Mouse (Mus musculus) erythroblast, adult 5-6 weeks (primary cell): Measurements from ENCODE around the gene Olfr1434. TPM values are rescaled to one million over a fixed set of nuclear protein-coding genes. Genes with fewer than 3 reads are reported as not detected.
"Not testable (repeated sequence)": the region's sequence is repeated elsewhere in the genome, so short reads cannot be mapped to it uniquely, and the experiment has no call there.

Experiments
- ATAC-seq: replicated peaks from 2 replicates; pipeline ENCODE4 v1.8.0; 2016; ENCODE audit warnings: moderate number of reproducible peaks, mild to moderate bottlenecking, moderate TSS enrichment, inconsistent platforms; ENCODE audit not compliant: poor library complexity, low FRiP score, severe bottlenecking
- total RNA-seq, 2 experiments: library from RNA; stranded (forward) in 1 of 2; stranded (reverse) in 1 of 2; fragments of 150-400 nt in 1 of 2; fragments of 200-764, 138-1000 nt in 1 of 2; gene quantifications; 2 replicates each; pipeline versions ENCODE4 v1.2.3 to v1.2.4; 2015 to 2017; ENCODE audit warnings: low replicate concordance in 2 of 2

The Olfr1434 gene
- total RNA-seq (2015; ENCODE audit: low replicate concordance) (not detected in 2 replicates), total RNA-seq (2017; ENCODE audit: low replicate concordance) (not detected in 2 replicates)

DNA sequence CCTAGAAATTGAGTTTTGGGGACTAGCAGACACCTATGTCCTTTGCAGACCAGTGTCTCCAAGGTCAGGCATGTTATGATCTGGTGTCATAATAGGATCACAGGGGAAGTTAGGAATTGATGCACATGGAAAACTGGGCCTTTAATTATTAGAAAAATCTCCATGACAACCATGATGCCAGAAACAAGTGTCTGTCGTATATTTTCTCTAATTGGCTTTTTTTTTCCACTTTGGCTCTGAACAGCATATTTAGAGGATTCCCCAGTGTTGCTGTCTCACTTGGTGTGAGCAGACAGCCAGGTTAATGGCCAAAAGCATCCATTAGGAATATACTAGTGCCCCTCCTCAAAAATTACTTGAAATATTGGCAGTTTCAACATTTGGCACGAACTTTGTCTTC lies at the start of gene Olfr1434:
Olfr1434 (plus strand) TSS at position 301 of the 400 bp plus-strand sequence.
- no peak for ATAC-seq

DNA sequence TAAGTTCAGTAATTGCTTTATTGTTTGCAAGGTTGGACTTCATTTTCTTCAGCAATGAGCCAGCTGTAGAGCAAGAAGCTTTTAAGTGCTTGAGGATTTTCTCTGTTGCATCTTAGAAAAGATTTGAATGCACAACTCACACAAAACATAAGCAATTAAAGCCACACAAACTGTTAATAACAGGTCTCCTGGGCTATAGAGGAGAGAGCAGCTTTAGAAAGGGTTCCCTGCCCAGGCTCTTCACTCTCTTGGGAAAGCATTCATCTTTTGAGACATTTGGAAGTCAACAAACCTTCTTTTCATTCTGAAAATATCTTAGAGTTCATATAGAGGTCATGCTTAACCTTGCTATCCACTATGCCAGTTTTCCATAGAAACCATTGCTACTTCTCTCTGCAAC lies 47.2 kb upstream of the Olfr1434 start, which contains the start of gene Olfr1432:
Olfr1432 (minus strand) TSS at position 101 of the 400 bp plus-strand sequence.
- ATAC-seq: not testable (repeated sequence)

DNA sequence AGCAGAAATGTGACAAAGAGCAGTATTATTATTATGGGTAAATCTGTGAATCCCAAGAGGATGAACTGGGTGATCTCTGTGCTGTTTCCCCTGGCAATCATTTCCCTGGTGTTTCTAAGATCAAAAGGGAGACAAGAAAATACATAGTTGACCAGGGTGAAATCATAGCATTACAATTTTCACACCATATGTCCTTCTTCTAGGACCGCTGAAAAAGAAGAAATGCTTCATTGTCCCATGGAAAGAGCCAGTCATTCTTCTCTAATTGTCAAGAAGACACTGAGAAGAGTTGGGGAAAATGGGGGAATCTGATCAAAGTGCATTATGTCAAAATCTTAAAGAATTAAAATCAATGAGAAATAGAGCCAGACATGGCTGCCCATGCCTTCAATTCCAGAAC lies 38.1 kb upstream of the Olfr1434 start, which contains the start of gene Olfr262:
Olfr262 (minus strand) TSS at position 101 of the 400 bp plus-strand sequence.
- ATAC-seq: no peak

DNA sequence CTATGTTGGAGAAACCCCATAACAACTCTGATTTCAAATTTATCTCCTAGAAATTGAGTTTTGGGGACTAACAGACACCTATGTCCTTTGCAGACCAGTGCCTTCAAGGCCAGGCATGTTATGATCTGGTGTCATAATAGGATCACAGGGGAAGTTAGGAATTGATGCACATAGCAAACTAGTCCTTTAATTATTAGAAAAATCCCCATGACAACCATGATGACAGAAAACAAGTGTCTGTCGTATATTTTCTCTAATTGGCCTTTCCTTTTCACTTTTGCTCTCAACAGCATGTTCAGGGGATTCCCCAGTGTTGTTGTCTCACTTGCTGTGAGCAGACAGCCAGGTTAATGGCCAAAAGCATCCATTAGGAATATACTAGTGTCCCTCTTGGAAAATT lies 18.9 kb upstream of the Olfr1434 start, which contains the start of gene Olfr235:
Olfr235 (plus strand) TSS at position 301 of the 400 bp plus-strand sequence.
- ATAC-seq: no peak

DNA sequence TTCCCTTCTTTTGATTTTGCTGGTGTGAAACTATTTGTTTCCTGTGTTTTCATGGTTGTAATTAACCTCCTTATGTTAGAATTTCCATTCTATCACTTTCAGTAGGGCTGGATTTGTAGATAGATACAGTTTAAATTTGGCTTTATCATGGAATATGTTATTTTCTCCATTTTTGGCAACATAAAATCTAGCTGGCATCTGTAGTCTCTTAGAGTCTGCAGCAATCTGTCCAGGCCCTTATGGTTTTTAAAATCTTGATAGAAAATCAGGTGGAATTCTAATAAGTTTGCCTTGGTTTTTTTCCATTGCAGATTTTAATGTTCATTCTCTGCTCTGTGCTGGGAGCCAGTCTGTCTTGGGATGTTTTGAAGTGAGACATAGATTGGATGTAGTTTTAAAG lies 13.3 kb downstream of the Olfr1434 start:
- ATAC-seq: no peak

DNA sequence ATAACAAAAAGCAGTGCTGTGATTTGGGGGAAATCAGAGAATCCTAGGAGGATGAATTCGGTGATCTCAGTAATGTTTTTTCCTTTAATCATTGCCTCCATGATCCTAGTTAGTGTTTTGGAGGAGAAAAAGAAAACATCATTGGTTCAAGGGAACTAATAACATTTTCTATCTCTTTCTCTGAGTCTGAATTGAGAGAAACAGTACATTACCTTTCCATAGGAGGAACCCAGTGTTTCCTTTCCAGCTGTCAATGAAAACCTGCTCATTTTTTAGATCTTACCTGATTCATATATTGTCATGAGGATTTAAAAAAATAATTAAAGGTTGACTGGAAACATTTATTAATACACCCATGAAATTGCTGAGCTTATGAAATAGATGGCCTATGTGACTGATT lies 19.4 kb downstream of the Olfr1434 start, which contains the start of gene Olfr1436:
Olfr1436 (minus strand) TSS at position 101 of the 400 bp plus-strand sequence.
- not testable (repeated sequence) for ATAC-seq

DNA sequence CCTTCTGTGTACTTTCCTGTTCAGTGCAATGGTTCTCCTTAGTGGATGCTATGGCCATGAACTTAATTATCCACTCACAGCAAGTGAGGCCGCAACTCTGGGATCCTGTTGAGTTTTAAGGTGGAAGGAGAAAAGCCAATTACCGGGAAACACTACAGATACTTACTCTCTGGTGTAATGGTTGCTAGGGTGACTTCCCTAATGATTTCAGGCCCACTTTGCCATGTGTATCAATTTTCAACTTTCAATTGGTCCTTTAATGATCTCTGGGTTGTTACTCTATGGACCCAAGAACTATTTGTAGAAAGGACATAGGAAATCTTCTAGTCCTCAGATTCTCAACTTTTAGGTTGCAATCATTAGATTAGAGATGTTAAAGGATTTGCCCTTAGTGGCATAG lies 45.3 kb downstream of the Olfr1434 start, which contains the start of gene Olfr1437:
Olfr1437 (minus strand) TSS at position 101 of the 400 bp plus-strand sequence.
- ATAC-seq: no peak

Other genes starting within 250 kb of the Olfr1434 start
- not detected in 2 replicates for gene Olfr1423, start 238.5 kb upstream of the Olfr1434 start, total RNA-seq (2015; ENCODE audit: low replicate concordance)
- gene Olfr1423, start 238.5 kb upstream of the Olfr1434 start, total RNA-seq (2017; ENCODE audit: low replicate concordance): not detected in 2 replicates
- not detected in 2 replicates for gene Olfr1424, start 217.2 kb upstream of the Olfr1434 start, total RNA-seq (2015; ENCODE audit: low replicate concordance)
- not detected in 2 replicates for gene Olfr1424, start 217.2 kb upstream of the Olfr1434 start, total RNA-seq (2017; ENCODE audit: low replicate concordance)
- not detected in 2 replicates for gene Olfr1425, start 202.1 kb upstream of the Olfr1434 start, total RNA-seq (2015; ENCODE audit: low replicate concordance)
- not detected in 2 replicates for gene Olfr1425, start 202.1 kb upstream of the Olfr1434 start, total RNA-seq (2017; ENCODE audit: low replicate concordance)
- not detected in 2 replicates for gene Olfr1426, start 187.8 kb upstream of the Olfr1434 start, total RNA-seq (2015; ENCODE audit: low replicate concordance)
- not detected in 2 replicates for gene Olfr1426, start 187.8 kb upstream of the Olfr1434 start, total RNA-seq (2017; ENCODE audit: low replicate concordance)
- not detected in 2 replicates for gene Olfr1427, start 176.5 kb upstream of the Olfr1434 start, total RNA-seq (2015; ENCODE audit: low replicate concordance)
- gene Olfr1427, start 176.5 kb upstream of the Olfr1434 start, total RNA-seq (2017; ENCODE audit: low replicate concordance): not detected in 2 replicates
- not detected in 2 replicates for gene Olfr1428, start 164.0 kb upstream of the Olfr1434 start, total RNA-seq (2015; ENCODE audit: low replicate concordance)
- not detected in 2 replicates for gene Olfr1428, start 164.0 kb upstream of the Olfr1434 start, total RNA-seq (2017; ENCODE audit: low replicate concordance)
- gene Olfr76, start 156.7 kb upstream of the Olfr1434 start, total RNA-seq (2015; ENCODE audit: low replicate concordance): not detected in 2 replicates
- gene Olfr76, start 156.7 kb upstream of the Olfr1434 start, total RNA-seq (2017; ENCODE audit: low replicate concordance): not detected in 2 replicates
- not detected in 2 replicates for gene Olfr1555-ps1, start 109.7 kb upstream of the Olfr1434 start, total RNA-seq (2015; ENCODE audit: low replicate concordance)
- gene Olfr1555-ps1, start 109.7 kb upstream of the Olfr1434 start, total RNA-seq (2017; ENCODE audit: low replicate concordance): not detected in 2 replicates
- not detected in 2 replicates for gene Olfr1431, start 79.2 kb upstream of the Olfr1434 start, total RNA-seq (2015; ENCODE audit: low replicate concordance)
- gene Olfr1431, start 79.2 kb upstream of the Olfr1434 start, total RNA-seq (2017; ENCODE audit: low replicate concordance): 0.60 TPM in 1 of 2 replicates, not detected in the other
- not detected in 2 replicates for gene Olfr1432, start 47.3 kb upstream of the Olfr1434 start, total RNA-seq (2015; ENCODE audit: low replicate concordance)
- not detected in 2 replicates for gene Olfr1432, start 47.3 kb upstream of the Olfr1434 start, total RNA-seq (2017; ENCODE audit: low replicate concordance)
- not detected in 2 replicates for gene Olfr262, start 38.2 kb upstream of the Olfr1434 start, total RNA-seq (2015; ENCODE audit: low replicate concordance)
- 0.98 TPM in 1 of 2 replicates, not detected in the other for gene Olfr262, start 38.2 kb upstream of the Olfr1434 start, total RNA-seq (2017; ENCODE audit: low replicate concordance)
- gene Olfr235, start 18.8 kb upstream of the Olfr1434 start, total RNA-seq (2015; ENCODE audit: low replicate concordance): not detected in 2 replicates
- not detected in 2 replicates for gene Olfr235, start 18.8 kb upstream of the Olfr1434 start, total RNA-seq (2017; ENCODE audit: low replicate concordance)
- not detected in 2 replicates for gene Olfr1436, start 19.3 kb downstream of the Olfr1434 start, total RNA-seq (2015; ENCODE audit: low replicate concordance)
- gene Olfr1436, start 19.3 kb downstream of the Olfr1434 start, total RNA-seq (2017; ENCODE audit: low replicate concordance): not detected in 2 replicates
- not detected in 2 replicates for gene Olfr1437, start 45.2 kb downstream of the Olfr1434 start, total RNA-seq (2015; ENCODE audit: low replicate concordance)
- not detected in 2 replicates for gene Olfr1437, start 45.2 kb downstream of the Olfr1434 start, total RNA-seq (2017; ENCODE audit: low replicate concordance)
- gene Olfr1438-ps1, start 56.1 kb downstream of the Olfr1434 start, total RNA-seq (2015; ENCODE audit: low replicate concordance): not detected in 2 replicates
- 0.28 TPM in 1 of 2 replicates, not detected in the other for gene Olfr1438-ps1, start 56.1 kb downstream of the Olfr1434 start, total RNA-seq (2017; ENCODE audit: low replicate concordance)
- not detected in 2 replicates for gene Olfr1440, start 107.4 kb downstream of the Olfr1434 start, total RNA-seq (2015; ENCODE audit: low replicate concordance)
- not detected in 2 replicates for gene Olfr1440, start 107.4 kb downstream of the Olfr1434 start, total RNA-seq (2017; ENCODE audit: low replicate concordance)
- gene Olfr1441, start 137.6 kb downstream of the Olfr1434 start, total RNA-seq (2015; ENCODE audit: low replicate concordance): not detected in 2 replicates
- gene Olfr1441, start 137.6 kb downstream of the Olfr1434 start, total RNA-seq (2017; ENCODE audit: low replicate concordance): not detected in 2 replicates
- not detected in 2 replicates for gene Pfpl, start 148.1 kb downstream of the Olfr1434 start, total RNA-seq (2015; ENCODE audit: low replicate concordance)
- gene Pfpl, start 148.1 kb downstream of the Olfr1434 start, total RNA-seq (2017; ENCODE audit: low replicate concordance): not detected in 2 replicates
- 92.8 and 101 TPM in 2 replicates for gene Mpeg1, start 180.9 kb downstream of the Olfr1434 start, total RNA-seq (2015; ENCODE audit: low replicate concordance)
- gene Mpeg1, start 180.9 kb downstream of the Olfr1434 start, total RNA-seq (2017; ENCODE audit: low replicate concordance): 46.2 and 49.6 TPM in 2 replicates
- 8.3 and 8.6 TPM in 2 replicates for gene Dtx4, start 221.6 kb downstream of the Olfr1434 start, total RNA-seq (2015; ENCODE audit: low replicate concordance)
- gene Dtx4, start 221.6 kb downstream of the Olfr1434 start, total RNA-seq (2017; ENCODE audit: low replicate concordance): 4.2 and 6.0 TPM in 2 replicates